Mouse (Mus musculus) brain, embryonic 14.5 days (tissue): ENCODE results near the gene Chat.

Experiments
- CTCF ChIP-seq: fragments of 200-500 bp; IDR thresholded peaks from 2 replicates; pipeline ENCODE4 v1.5.1; 2012; ENCODE audit warnings: inconsistent platforms, mild to moderate bottlenecking, moderate library complexity, borderline replicate concordance; ENCODE audit not compliant: insufficient read depth, insufficient read length; ENCODE audit errors: extremely low read depth
- POLR2A ChIP-seq: fragments of 200-500 bp; IDR thresholded peaks from 2 replicates; pipeline ENCODE4 v1.6.1; 2012; ENCODE audit warnings: mild to moderate bottlenecking, inconsistent platforms, borderline replicate concordance; ENCODE audit not compliant: poor library complexity, insufficient read depth, insufficient read length, severe bottlenecking; ENCODE audit errors: extremely low read depth

DNA sequence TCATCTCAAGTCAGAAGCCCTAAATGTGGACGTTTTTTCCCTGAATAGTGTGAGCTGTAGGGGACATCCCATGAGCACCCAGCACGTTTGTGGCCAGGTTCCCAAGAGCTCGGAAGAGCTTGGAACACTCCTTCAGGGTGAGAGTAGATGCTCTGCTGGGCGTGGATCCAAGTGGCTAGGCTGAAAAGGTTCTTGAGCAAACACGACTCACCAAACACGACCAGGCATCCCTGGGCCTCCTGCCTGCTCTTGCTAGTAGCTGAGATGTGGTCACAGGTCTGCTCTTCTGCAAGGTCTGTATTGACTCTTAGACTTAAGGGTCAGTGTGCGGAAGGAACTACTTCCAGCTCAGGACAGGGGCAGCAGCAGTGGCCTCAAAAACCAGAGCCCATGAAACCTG lies 96.0 kb downstream of the Chat start:
- TF ChIP-seq CTCF (no peak), POLR2A (no peak)
